Mouse (Mus musculus) lung, postnatal 0 days (tissue): Measurements from ENCODE around the gene Qrich2.
A peak's percentile ranks its signal among the peaks of the same experiment; 100 is the strongest.

Source experiments
- CTCF ChIP-seq: IDR thresholded peaks from 2 replicates; pipeline ENCODE4 v1.5.1; 2016; ENCODE audit warnings: antibody characterized with exemption, mild to moderate bottlenecking
- EP300 ChIP-seq: IDR thresholded peaks from 2 replicates; pipeline ENCODE4 v1.6.1; 2016; ENCODE audit warnings: antibody characterized with exemption, mild to moderate bottlenecking, control low read depth

- TF ChIP-seq CTCF (no peak), EP300 (0 out of 2 replicates have a peak, but pooled peaks have one; percentile 43)
Observed at GRCm38 (mm10) chr11:116428872-116429859, 36.9 kb downstream of the Qrich2 start.
